13 mouse cellular contexts compared by ENCODE assay signal in the genomic region with DNA sequence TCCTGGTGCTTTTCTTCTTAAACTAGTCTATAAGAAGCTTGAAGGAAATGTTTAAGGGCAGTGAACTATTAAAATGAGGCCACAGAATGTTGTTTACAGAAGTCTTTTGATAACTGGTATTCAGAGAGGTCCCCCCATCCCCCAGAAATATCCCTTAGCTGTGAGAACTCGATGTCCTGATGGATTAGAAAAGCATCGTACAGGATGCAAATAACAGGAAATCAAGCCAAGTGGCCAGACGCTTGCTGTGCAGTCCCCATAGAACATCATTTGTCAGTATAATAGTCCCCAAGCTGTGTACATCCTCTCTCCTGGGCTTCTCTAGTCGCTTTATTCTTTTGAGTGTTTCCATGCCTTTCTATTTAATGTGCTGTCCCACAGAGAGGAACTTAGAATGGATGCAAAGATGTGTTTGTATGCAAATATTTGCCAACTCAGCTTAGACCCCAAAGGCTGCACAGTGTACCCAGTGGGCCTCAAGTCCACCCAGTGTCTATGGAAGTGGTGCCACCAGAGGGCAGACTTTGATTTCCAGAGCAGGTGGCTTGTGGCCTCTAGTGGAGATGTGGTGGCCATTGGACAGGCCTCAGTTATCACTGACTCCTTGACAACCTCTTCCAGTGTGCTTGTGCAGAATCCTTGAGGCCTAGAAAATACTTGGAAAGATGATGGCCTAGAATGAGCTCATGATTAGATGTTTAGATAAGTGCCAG. TPM values are rescaled to one million over a fixed set of nuclear protein-coding genes. Genes with fewer than 3 reads are reported as not detected.
DNase-seq lines count a peak whose midpoint lies in the region.
"Had no signal": no experiment of that assay in that cellular context is flagged by ENCODE, and none has a peak within 500 bp of the region (broad histone marks: within the 10 kb centered on the region; RNA-seq: fewer than 3 reads in every experiment).

No protein-coding gene starts in this region.

- no peaks in the 10 kb centered on the region; the same call in 1 of the 2 replicates for H3K4me1 ChIP-seq in brown adipose tissue, adult 24 weeks (ENCODE audit: control insufficient read depth, insufficient read depth, insufficient read length, low read length)
- H3K4me1 ChIP-seq in limb, embryonic 10.5 days = peaks cover 10% of the 10 kb centered on the region
- H3K4me1 ChIP-seq: forebrain, embryonic 12.5 days had no signal

- H3K27me3 ChIP-seq in limb, embryonic 10.5 days (ENCODE audit: low read depth, poor library complexity, severe bottlenecking) = no peaks in the 10 kb centered on the region

- WGBS in limb, embryonic 10.5 days = 73% methylated on average over 4 of the region's 4 CpGs

- DNase-seq in adrenal gland, postnatal 36 days = peak; percentile 58 to 59
- DNase-seq in adrenal gland, postnatal 25 days = no peak
- peak; percentile 44 for DNase-seq in kidney, postnatal 10 days
- DNase-seq in kidney, adult 9 months = no peak
- peak; percentile 51 for DNase-seq in A20 (ENCODE audit: low read depth, low spot score)
- no peak for DNase-seq in limb, embryonic 10.5 days (ENCODE audit: low spot score)
- no peak for DNase-seq in left cerebral cortex, adult 11 months (ENCODE audit: low spot score)
- DNase-seq: adrenal gland, adult 8-10 months; cerebellum, postnatal 36 days; right cerebral cortex, postnatal 25 days had no signal

- no peaks in the 10 kb centered on the region for H3K9me3 ChIP-seq in limb, embryonic 10.5 days (replicated peaks)
- H3K9me3 ChIP-seq: forebrain, embryonic 12.5 days had no signal

- H3K4me3 ChIP-seq in brown adipose tissue, adult 24 weeks (ENCODE audit: insufficient read depth, low read depth, low read length) = no peak overlapping the region
- H3K4me3 ChIP-seq in limb, embryonic 10.5 days = no peak overlapping the region
- H3K4me3 ChIP-seq: forebrain, embryonic 12.5 days had no signal

- 0 out of 2 replicates have a peak overlapping the region, but pooled peaks have one; percentile 23 for H3K27ac ChIP-seq in brown adipose tissue, adult 24 weeks (replicated peaks; ENCODE audit: low read depth, low read length)
- H3K27ac ChIP-seq in limb, embryonic 10.5 days = no peak overlapping the region
- H3K27ac ChIP-seq: forebrain, embryonic 12.5 days had no signal

- no peaks in the 10 kb centered on the region for H3K36me3 ChIP-seq in limb, embryonic 10.5 days
- H3K36me3 ChIP-seq: forebrain, embryonic 12.5 days had no signal

RNA-seq across cellular contexts. Expression of a gene that starts 22.4 kb away (rescaled TPM):
- total RNA-seq in adrenal gland, postnatal 36 days (2021) = 100 to 1,000 TPM; 193 to 516 TPM
- 150 and 236 TPM in 2 replicates for total RNA-seq in adrenal gland, postnatal 25 days (2021)
- 2.1 and 5.4 TPM in 2 replicates for polyA plus RNA-seq in brown adipose tissue, adult 24 weeks (2012; ENCODE audit: insufficient read depth, insufficient read length, missing spikeins)
- 2.4 and 2.5 TPM in 2 replicates for polyA plus RNA-seq in limb, embryonic 10.5 days (2016; fragmentation: Nextera tagmentation; extraction: Ambion mirVana)
- polyA plus RNA-seq: inflammation-experienced regulatory T-cells, adult 6 months had no signal

Comparison
In these comparisons a context has a peak if more than half of its experiments do, and no peak if none do; other contexts are left out.
1. DNase-seq: peak in adrenal gland, postnatal 36 days (2 of 2), kidney, postnatal 10 days (single experiment) and A20 (single experiment); none in adrenal gland, postnatal 25 days (single experiment), kidney, adult 9 months (single experiment), limb, embryonic 10.5 days (single experiment) and left cerebral cortex, adult 11 months (single experiment).